Mouse (Mus musculus) skeletal muscle tissue, adult 2 months (tissue): ENCODE results near the gene Myh11.

ENCODE experiments used
- DNase-seq: peaks from one replicate; pipeline ENCODE4 v3.0.0-alpha.2; 2012; ENCODE audit warnings: low read depth, low spot score

Gene Myh11

GRCm38 (mm10) chr16:14272374-14272965 is 18.7 kb downstream of the Myh11 start:
- no peak for DNase-seq

GRCm38 (mm10) chr16:14265203-14265920 is 25.8 kb downstream of the Myh11 start:
- no peak for DNase-seq

- no peak for DNase-seq
These were observed 26.7 kb downstream of the Myh11 start for GRCm38 (mm10) chr16:14264504-14264903.

GRCm38 (mm10) chr16:14263241-14263640 is 27.9 kb downstream of the Myh11 start:
- DNase-seq: no peak

DNA sequence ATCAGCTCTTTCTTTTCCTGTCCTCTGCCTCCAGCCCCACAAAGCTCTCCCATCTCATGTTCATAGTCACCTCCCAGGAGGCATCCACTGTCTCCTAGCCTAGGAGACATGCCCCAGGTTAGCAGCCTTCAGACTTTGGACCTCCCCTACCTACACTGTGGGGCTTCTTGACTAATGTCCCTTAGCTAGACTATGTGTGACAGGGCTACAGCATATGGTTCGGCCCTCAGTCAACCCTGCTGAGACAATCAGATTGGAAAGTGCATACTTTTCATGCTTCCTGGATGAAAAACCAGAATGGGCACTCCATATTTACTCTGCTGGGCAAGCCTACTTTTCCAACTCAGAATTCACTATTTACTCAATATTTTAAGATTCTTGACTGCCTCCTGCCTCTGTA is 28.8 kb downstream of the Myh11 start:
- no peak for DNase-seq

DNA sequence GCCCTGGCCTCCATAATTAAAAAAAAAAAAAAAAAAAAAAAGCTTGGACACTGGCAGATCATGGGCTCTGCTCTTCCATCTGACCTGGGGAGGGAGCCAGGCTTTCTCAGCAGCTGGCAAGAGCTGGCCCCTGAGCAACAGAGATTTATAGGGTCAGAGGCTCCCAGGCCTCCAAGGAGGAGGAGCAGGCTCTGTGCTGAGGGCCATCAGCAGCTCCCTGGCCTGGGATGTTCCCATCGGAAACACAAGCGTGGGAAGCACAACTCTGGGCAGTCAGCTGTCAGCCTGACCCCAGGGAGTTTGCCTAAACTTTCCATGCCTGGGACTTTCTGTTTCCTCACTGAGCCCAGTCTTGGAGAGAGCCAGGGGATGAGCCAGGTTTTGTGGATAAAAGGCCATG is 32.3 kb downstream of the Myh11 start:
- DNase-seq: peak; percentile 88

- DNase-seq: peak; percentile 56
These were observed 37.6 kb downstream of the Myh11 start for GRCm38 (mm10) chr16:14253586-14253985.

GRCm38 (mm10) chr16:14252877-14253276 is 38.3 kb downstream of the Myh11 start:
- no peak for DNase-seq

DNA sequence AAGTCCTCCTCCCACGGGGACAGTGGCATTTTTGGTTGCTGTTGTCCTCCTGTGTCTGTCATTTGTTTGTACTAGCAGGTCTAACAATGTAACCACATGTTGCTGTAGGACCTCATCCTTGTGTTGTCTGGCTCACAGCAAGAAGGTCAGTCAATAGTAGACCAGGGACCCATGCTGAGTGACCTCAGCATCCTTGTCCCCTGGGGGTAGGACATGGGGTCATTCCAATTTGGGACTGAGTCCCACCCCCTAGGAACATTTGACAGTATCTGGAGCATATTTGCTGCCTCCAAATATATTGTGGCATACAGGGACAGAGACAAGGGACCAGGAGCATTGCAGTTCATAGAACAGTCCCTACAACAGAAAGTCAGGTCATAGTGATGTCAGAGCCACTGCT is 41.3 kb downstream of the Myh11 start:
- DNase-seq: peak; percentile 18

GRCm38 (mm10) chr16:14242553-14242952 is 48.6 kb downstream of the Myh11 start:
- DNase-seq: no peak

GRCm38 (mm10) chr16:14242059-14242458 is 49.1 kb downstream of the Myh11 start:
- no peak for DNase-seq

- peak; percentile 58 for DNase-seq
These were observed 54.0 kb downstream of the Myh11 start for GRCm38 (mm10) chr16:14237100-14237723.

- DNase-seq: no peak
These were observed 76.0 kb downstream of the Myh11 start for GRCm38 (mm10) chr16:14215156-14215555.

GRCm38 (mm10) chr16:14198798-14199197 is 92.4 kb downstream of the Myh11 start:
- DNase-seq: no peak

DNA sequence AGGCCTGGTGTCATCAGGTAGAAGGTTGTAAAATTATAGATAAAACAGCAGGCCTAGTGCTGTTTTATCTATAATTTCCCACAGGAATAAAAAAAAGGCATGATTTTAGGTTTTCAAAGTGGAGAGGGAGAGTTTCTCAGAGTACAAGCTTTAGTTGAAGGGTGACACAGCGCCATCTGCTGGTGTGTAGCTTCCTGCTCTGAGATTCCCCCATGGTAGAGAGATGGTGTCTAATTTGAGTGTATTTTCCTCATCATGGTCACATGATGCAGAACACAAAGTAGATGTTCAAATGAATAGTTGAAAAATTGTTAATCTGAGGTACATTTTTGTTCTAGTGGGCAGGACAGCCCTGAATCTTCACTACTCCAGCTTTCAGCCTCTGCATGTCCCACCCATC is 95.7 kb downstream of the Myh11 start:
- DNase-seq: peak; percentile 18

- no peak for DNase-seq
These were observed 96.8 kb downstream of the Myh11 start for GRCm38 (mm10) chr16:14194164-14194950.

DNA sequence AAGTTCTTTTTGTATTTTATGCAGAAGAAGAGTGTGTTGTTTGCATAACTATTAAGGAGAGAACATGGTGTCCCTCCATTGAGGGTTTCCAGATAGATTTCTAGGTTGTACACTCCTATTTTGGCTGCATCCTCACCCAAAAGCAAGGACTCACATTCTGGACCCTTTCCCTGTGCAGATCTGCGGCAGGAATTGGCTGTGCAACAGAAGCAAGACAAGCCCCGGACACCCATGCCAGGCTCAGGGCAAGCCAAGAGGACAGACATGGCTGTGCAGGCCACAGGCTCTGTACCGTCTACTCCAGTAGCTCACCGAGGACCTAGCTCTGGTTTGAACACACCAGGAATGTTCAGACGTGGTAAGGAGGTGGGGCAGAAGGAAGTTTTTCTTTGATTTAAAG is 105.7 kb downstream of the Myh11 start:
- no peak for DNase-seq

- DNase-seq: no peak
These were observed 107.3 kb downstream of the Myh11 start for GRCm38 (mm10) chr16:14183856-14184255.

DNA sequence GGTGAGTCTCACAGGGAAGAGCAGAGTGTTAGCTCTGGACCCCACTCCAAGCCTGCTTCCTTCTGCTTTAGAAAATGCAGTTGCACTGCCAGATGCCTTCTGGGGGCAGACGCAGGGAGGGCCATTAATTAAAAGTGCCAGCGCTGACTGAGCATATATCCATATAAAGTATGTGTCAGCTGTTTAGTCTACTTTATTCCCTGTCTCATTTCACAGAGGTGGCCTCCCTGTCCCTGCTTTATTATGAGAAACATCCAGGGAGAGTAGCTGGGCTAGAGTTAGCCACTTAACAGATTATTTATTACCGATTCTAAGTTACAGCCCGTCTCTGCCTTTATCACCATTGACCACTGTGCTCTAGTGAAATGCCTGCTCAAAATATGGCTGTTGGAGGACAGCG is 108.8 kb downstream of the Myh11 start:
- no peak for DNase-seq

- DNase-seq: no peak
These were observed 110.9 kb downstream of the Myh11 start for GRCm38 (mm10) chr16:14180163-14180733.

DNA sequence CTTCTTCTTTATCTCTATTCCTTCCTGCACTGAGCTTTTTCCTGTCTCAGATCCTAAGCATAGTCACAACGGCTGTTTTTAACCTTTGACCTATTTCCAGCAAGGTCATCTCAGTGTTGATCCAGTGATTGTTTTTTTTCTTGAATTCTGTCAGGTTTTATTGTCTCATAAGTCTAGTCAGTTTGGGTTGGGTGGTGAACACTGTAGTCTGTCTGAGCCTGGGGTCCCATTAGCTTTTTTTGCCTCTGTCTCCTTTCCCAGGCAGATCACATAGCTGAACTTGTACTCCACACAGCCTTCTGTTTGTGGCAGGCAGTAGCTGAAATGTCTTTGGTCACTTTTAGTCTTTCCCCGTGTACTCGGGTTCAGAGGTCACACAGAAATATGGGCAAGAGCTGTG is 113.1 kb downstream of the Myh11 start:
- no peak for DNase-seq

DNA sequence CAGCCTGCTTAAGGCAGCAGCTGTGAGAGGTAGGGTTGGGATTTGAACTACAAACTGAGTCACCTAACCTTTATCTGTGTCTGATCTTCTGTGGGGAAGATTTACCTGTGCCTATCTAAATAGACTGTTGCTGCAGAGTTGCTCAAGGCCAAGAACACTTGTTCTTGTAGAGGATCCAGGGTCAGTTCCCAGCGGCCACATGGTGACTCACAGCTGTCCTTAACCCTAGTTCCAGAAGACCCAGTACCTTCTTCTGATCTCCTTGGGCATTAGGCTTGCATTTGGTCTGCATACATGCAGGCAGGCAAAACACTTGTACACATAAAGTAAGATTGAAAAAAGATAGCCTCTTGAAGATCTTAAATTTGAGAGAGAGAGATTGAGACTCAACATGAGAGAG is 121.5 kb downstream of the Myh11 start:
- DNase-seq: no peak
